Mouse (Mus musculus) ovary, postnatal 14 days (tissue): ENCODE measurements at regions not wholly inside any gene's neighbourhood (a gene's known extent, or its start where the extent isn't known, plus 50 kb on each side); places are given as distances from the start of the nearest gene placed in this dataset.

ENCODE experiments used
- DNase-seq: peaks from one replicate; pipeline ENCODE4 v3.0.0; 2022; ENCODE audit warnings: low spot score

DNA sequence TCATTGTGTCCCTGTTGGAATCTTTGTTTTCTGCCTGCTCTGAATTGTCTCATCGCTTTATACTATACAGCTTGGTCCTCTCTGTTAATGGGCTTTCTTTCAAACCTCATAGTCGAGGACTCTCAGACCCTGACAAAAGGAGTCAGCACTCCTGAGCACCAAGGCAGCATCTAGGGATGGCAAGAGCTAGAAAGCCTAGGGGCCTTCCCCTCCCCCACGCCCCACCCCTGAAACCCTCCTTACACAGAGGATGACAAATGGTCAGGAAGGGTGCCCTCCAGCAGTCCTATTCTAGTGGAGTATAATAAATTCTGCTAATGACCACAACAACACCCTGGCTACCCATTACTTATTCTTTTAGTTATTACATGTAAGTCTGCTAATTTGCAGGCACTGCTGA lies 74.4 kb downstream of the Tbx19 start:
- DNase-seq = no peak

DNA sequence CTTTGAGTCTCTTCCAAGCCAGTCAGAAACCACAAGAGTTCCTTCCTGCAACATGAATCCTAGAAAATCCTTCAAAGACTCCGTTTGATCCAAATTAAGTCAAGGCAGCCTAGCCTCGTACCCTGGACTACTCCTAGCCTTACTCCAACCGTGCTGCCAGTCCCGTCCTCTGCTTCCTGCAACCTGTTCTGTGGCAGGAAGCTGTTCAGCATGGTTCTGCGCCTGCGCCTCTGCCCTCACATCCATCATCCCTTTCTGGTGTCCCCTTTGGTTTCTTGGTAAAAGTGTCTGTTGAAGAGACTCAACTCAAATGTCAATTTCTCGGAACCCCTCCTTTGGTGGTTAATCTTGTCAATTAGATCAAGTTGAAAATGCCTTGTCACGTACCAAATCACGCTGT lies 75.8 kb downstream of the Tbx19 start:
- no peak for DNase-seq

DNA sequence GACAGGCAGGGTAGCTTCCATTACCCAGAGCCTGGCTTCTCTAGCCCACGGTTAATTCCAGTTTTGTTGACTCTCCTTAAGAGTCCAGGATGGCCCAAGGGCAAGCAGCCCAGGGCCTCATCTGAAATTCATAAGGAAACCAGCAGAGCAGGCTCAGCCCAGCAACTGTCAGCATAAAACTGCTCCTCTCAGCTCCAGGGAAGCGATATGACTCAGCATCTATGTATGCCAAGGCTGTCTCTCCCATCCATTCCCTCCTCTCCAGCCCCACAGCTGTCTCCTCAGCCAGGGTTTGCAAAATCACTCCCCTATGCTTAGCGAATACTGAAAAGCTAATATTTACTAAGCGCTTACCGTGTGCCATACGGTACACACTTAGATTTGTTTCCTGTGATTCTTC lies 76.4 kb downstream of the Tbx19 start:
- DNase-seq = no peak

DNA sequence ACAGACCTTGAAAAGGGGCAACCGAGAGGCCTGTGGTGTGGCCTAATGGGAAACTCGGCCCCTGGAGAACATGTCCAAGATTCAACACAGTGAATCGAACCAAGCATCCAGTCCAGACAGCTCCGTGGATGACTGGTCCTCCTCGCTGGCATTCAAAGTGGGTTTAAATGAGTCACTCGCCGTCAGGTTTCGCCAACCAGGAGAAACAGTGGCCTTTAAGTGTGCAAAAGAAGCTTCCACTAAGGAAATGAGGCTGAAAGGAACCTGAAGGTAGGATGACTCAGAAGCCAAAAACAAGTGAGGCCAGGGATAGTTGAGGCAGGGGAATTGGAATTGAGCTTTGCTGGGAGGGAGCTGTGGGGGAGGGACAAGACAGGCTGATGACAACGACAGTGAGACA lies 80.2 kb downstream of the Tbx19 start:
- DNase-seq = no peak

DNA sequence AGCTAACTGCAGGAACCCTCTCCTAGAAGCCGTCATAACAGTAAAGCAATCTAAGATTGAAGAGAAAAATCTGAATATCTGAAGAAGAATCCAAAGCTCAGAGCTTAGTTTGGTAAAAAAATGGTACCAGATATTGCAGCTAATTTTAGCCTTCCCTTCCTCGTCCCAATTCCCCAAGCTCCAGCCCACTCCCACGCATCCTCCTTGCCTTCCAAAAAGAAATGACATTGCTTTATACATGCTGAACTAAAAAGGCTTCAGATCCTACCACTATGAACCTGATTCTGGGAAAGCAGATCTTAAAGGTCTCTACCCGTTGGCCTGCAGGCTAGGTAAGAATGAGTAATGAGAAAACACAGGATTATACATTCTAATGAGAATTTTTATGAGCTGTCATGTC lies 83.3 kb downstream of the Tbx19 start:
- no peak for DNase-seq

DNA sequence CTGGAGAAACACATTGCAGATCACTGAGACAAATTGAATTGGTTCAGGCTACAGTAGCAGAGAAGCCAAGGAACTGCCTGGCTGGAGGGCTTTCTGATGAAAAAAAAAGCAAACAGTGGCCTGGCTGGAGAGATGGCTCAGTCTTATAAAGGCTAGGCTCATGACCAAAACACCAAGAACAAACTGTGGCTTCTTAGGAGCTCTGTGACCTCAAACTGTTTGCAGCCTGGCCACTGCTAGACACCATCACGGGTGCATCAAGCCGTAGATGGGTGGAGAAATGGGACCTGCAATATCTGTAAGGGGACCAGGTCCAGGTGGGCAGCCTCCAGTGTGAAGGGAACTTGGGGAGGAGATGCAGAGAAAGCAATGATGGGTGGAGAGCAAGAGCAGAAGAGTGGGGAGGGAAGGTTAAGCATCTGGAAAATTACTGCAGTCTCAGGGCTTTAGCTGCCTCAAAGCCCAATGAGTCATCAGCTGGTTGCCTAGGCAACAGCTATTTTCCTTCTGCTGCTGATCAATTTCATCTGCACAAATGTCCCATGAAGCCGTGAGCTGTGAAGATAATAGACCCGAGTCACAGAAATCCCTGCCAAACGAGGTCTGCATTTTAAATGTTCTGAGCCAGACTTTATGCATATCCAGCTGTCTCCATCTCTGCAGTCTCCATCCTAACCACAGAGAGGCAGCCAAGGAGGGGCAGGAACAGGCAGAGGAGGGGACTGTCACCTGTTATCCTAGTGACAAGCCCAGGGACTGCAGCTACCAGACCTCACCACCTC lies 85.1 kb downstream of the Tbx19 start:
- DNase-seq = peak; percentile 17

DNA sequence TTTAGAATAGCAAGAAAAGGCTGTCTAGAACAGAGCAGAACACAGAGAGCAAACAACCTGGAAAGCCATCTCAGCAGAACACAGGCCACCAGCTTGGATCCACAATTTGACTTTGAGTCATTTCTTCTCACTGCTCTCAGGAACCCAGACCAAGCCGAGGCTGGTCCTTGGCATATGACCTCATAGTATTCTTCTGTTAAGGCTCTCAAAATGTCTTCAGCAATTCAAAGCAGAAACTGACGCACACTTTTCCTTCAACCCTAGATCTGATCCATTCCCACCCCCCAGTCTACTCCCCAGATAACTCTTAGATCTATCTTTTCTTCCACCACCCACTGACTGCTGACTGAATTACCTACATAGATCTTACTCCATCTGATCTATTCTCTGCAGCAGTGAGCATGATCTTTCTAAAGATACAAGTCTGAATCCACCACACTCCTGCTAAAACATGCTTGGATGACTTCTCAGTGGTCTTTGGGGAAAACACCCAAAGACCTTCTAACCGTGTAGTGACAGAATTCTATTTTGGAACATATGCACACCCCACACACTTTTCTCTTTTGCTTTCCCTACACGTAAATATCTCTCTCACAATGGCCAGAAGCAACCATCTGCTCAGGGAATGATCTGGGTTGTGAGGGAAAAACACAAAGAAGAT lies 88.6 kb downstream of the Tbx19 start:
- DNase-seq = no peak

DNA sequence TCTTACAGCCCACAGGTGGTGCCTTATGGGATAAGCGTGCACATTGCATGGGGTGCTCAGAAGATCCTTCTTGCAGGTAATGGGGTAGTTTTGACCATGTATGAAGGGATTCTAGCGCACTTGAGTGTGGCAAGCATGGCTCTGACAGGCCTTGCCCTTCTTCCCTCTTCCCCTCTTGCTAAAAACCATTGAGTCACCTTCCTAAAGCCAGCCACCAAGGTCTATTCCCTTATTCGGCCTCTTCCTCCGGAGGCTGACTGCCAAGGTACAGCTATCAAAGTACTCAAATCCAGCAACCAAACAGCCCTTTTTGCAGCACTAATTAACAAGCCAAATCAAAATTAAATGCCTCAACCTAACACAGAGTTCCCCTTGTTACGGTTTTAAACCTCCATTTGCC lies 95.6 kb downstream of the Tbx19 start:
- DNase-seq = no peak

DNA sequence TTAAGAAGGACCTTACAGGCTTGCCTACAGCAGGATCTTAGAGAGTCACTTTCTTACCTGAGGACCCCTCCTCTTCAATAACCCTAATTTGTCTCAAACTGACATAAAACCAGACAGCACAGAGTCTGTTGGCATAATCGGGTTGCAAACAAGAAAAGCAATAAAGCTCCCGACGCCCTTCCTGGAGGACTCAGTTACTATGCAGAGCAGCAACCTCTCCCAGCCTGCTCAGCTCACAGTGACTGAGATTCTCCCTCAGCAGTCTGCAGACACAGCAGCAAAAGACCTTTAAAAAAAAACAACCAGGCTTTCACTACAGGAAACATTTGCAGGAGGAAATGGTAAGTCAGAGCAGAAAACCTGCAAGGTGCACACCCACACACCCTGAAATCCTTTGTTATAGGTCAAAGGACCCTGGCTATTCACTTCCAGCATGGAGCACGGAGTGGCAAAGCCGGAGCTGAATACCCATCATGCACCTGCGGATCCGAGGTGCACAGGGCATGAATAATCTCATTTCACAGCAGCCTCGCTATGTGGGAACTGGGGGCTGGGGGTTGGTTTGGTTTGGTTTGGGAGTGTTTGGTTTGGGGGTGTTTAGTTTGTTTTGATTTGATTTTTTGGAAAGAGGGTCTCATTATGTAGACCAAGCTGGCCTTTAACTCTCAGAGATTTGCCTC lies 97.6 kb downstream of the Tbx19 start:
- no peak for DNase-seq

DNA sequence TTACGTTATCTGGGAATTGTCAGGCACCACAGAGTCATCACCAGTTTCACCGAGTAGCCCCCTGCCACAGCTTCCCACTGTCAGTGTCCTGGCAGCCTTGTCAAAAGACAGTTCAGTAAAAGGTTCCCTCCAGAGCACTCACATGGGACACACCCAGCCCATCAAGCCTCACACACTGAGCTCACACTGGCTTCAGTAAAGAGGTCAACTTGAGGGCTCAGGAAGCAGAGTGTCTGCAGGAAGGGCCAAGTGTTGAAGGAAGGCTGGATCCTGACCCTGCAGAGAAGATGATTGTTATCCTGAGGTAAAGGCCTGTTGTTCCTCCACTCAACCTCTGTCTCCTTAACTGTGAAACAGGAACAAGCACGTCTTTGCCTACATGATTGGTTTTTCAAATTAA lies 99.2 kb downstream of the Tbx19 start:
- no peak for DNase-seq

DNA sequence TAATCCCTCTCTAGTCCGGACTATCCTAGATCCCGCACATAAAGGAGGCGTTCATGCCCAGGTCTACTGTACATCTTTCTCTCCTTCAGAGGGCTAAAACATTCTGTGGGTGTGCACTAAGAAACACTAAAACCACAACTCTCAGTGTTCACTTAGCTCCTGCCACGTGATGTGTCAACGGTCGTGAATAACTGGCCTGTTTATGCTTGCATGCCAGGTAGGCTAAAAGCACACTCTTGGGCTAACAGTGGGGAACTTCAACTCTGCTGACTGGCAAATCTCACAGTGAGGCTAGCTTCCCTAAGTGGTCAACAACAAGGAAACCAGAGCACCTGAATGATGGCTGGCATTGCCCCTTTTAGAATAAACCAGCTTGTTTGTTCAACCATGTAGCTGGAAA lies 106.3 kb downstream of the Tbx19 start:
- DNase-seq = no peak

DNA sequence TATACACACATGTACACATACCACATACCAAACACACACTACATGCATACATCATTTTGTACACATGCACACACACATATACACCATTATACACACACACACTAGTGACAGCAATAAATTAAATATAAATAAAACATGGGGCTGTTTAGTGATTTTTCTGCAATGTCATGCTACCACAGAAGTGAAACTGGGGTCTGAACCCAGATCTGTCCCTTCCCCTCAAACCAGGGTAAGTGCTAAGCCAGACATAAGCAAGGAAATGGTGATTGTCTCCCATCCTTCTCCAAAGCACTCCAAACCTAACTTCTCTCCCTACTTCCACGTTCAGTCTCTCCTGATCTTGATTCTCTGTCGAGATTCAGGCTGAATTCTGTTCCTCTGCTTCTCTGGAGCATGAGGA lies 109.3 kb downstream of the Tbx19 start:
- no peak for DNase-seq

DNA sequence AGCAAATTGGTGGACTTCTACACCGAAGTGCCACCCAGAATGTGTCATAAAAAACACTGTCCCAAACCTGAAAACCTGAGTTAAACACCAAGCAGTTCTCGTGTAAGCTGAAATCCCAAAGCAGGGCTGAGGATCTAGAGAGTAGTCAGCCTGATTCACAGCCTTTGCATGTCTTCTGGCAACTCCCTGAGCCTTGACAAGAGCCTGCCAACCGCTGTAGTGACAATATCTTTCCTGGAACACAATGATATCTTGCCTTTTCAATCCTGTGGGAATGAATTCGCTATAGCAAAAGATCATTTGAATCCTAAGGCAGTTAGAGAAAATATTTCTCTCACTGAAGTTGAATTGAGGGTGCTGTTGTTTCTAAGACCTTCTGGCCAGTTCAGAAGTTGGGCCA lies 110.4 kb downstream of the Tbx19 start:
- no peak for DNase-seq

DNA sequence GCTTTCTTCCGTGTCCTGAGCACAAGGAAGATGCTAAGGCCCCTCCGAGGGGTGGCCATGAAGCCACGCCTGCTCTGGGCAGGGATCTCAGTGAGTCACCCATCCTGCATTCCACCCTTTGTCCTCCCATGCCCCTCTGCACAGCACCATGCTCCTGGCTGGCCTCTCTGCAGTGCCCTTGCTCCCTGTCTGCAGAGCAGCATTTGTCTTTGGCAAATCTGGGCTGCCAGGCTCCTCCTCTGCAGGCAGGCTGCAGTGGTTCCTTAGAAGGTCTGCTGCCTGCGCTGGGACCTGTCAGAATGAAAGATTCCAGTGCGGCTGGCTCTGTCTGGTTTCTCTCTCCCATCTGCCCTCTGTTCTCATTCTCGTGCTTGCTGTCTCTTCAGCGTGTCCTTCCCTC lies 111.3 kb upstream of the Xcl1 start:
- peak; percentile 14 for DNase-seq

DNA sequence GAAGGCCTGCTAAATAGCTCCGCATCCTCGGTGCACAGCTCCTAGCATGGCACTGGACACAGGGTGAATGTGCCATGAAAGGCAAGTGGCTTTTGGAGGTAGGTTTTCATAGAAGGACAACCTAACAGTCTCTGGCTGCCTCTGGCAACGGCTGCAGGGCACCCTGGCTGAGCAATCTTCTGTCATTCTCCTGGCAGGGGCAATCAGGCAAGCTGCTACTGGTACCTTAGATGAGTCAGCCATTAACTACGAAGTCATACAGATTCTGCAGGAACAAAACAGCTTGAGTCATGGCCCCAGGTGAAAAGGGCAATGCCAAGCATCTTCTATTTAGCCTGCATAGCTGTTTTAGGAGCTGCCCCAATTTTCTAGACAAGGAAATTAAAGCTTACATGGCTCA lies 110.7 kb upstream of the Xcl1 start:
- no peak for DNase-seq

DNA sequence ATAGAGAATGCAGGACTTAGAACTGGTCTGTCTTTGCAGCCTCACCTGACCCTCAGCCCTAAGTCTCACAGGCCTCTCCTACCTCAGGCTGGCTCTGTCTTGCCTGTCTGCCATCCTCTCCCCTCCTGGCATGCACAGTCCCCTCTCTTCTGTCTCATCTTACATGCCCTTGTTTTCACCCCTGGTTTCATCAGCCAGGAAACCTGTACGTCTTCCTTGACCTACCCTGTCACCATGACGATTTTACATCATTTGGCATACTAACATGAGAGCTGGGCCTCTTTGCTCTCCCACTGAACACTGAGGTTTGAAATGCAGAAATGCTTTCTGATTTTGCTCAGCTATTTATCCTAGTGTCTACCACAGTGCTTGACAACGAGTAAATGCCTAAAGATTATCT lies 108.0 kb upstream of the Xcl1 start:
- no peak for DNase-seq

DNA sequence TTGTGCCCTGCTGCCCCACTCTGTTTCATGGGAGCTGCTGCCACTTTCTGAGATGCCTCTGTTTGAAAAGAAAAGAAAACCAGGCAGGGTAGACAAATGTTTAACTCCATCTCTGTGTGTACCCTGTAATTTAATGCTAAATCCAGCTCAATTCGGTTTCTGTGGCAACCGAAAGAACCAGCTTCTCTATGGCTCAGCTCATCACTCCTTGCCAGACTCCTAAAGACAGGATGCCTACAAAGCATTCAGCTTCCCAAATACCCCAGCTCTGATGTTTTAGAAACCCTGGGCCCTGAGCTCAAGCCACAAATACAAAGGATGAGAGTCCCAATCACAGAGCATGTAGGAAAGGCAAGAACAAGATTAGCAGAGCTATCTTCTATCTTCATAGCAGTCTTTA lies 106.8 kb upstream of the Xcl1 start:
- DNase-seq = no peak

DNA sequence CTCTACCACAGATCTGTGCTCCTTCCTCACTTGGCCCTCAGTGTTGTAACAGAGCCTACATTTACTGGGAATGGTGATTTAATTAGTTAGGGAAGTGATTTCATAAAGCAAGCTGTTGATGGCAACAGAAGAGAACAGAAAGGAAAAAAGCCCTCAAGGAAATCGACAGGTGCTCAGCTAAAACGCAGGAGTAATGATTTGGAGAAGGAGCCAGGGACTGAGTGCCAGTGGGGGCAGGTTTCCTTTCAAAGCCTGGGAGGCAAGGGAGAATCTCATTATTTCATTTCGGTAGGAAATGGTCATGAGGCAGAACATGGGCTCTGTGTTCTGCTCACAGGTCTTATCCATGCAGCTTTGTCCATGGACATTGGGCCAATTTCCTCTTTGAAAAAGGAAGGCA lies 101.3 kb upstream of the Xcl1 start:
- no peak for DNase-seq

DNA sequence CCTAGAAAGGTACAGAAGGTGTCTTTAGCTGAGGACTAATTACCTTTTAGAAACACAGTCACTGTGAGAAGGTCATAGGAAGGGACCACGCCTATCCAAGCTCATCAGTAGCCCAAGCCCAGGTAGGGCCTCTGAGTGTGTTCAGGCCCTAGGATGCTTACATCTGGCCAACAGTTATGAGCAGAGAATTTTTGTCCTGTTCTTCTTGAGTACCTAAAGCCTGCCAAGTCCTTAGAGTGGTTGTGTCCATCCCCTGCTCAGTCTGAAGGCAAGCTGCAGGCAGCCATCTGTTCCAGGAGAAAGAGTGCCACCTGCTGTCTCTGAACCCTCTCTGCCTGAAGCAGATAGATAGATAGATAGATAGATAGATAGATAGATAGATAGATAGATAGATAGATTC lies 100.3 kb upstream of the Xcl1 start:
- DNase-seq = no peak

DNA sequence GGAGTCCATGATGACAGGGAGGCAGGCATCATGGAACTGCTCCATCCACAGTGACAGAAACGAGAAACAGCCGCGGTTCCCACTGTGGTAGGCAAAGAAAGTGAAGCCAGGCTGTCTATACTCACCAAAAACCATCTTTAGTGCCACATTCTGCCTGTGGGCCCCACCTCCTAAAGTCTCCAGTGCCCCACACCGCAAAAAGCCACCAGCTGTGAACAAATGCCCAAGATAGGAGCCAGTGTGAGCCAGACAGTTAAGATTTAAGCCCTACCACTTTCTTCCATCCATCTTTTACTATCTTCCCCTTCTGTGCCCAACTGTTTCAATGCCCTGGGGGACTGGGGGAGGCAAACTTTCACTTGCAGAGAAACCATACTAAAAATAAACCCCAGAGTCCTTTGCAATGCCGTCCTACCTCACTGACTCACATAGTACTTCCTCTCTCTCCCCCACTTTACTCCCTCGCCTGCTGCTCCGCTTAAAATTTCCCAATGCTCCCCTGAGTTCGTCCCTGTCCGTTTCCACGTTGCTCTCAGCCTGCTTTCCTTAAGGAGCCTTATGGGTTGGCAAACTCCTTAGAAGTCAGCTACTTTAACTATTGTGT lies 85.7 kb upstream of the Xcl1 start:
- DNase-seq = no peak

DNA sequence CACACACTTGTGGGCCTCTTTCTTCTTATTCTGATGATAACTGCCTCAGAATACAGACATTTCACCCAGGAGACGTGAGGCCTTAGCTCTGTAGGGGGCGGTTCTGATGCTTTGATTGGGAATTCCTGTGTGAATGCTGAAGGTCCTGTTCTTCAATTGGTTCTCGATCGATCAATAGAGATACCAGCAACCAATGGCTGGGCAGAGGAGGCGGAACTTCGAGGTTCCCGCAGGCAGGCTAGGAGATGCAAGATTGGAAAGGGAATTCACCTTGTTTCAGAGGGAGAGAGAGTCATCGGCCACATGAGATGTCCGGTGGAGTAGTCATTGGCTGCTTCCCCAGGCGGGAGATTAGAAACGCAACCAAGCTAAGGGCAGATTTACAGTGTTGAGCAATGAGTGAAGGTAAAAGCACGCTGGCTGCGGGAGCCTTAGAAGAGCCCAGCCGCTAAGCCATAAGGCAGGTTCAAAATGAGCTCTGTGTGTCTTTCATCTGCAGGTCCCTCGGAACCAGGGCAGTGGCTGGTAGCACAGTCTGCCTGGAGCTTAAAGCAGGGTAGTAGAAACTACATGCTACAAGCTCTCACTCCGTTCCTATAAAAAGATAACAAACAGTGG lies 83.5 kb upstream of the Xcl1 start:
- no peak for DNase-seq

DNA sequence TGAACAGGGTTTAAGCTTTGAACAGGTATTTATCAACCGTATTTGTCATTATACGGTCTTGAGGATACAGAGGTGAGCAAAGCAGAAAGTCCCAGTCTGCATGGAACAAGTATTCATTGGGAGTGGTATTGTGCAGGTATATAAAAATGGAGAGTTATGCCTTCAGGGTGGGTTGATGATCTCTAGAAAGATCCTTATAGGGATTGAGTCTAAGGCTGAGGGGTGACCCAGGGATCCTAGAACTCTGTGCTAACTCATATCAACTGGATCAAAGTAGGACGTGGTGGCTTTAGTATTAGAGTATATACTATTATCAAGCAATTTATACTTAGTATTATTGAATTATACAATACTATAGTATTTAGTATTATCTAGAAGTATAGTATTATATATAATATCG lies 82.9 kb upstream of the Xcl1 start:
- DNase-seq = no peak

DNA sequence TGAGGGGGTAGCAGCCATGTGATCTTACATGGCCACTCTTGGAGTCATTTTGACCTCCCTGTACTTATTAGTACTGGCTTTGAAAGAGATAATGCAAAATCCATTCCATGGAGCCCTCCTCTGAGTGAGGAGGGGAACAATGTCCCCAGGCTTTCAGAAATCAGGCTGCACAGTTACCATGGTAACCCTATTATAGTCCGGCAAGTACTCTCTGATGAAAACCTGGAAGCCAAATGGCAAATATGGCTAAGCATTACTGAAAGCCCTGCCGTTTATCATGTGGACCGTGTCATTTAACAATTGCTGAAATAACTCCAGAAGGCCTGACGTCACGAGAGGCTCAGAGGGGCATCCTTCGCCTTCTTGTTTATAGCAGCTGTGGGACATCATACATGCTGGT lies 82.5 kb upstream of the Xcl1 start:
- DNase-seq = no peak
